Mouse (Mus musculus) bone marrow macrophage, adult 2 months (primary cell): ENCODE data around the gene Xkr8. TPM values are rescaled to one million over a fixed set of nuclear protein-coding genes. Genes with fewer than 3 reads are reported as not detected.
"Not testable (repeated sequence)": the region's sequence is repeated elsewhere in the genome, so short reads cannot be mapped to it uniquely, and the experiment has no call there.

Experiments
- H3K27ac ChIP-seq: 2 replicates; pipeline ENCODE4 v1.5.1; 2012; ENCODE audit warnings: low read depth, low read length; ENCODE audit not compliant: insufficient read depth
- H3K4me1 ChIP-seq: 2 replicates; pipeline ENCODE4 v1.6.1; 2012; ENCODE audit warnings: low read length; ENCODE audit not compliant: control insufficient read depth, insufficient read depth
- H3K4me3 ChIP-seq: 2 replicates; pipeline ENCODE4 v1.5.1; 2012; ENCODE audit warnings: mild to moderate bottlenecking, low read length, moderate library complexity; ENCODE audit not compliant: insufficient read depth
- CTCF ChIP-seq: IDR thresholded peaks from 2 replicates; pipeline ENCODE4 v1.5.1; 2012; ENCODE audit warnings: low read depth, mild to moderate bottlenecking, low read length, moderate library complexity
- POLR2A ChIP-seq: IDR thresholded peaks from 2 replicates; pipeline ENCODE4 v1.6.1; 2012; ENCODE audit warnings: mild to moderate bottlenecking, low read depth, low read length, borderline replicate concordance
- polyA plus RNA-seq: library from polyadenylated mRNA; stranded (reverse); fragments of >200 nt; gene quantifications from 2 replicates; pipeline ENCODE4 v1.2.4, GENCODE M21; 2012; ENCODE audit not compliant: missing spikeins, insufficient read depth, insufficient read length

The Xkr8 gene
- polyA plus RNA-seq: 2.4 and 2.7 TPM in 2 replicates

- Histone ChIP-seq H3K27ac (peak within 1 kb of the TSS; percentile 29; the same call in 1 of the 2 replicates), H3K4me3 (peak within 1 kb of the TSS; percentile 79), H3K4me1 (peaks cover 30% of the 10 kb centered on the region)
- TF ChIP-seq CTCF (no peak), POLR2A (no peak)
Observed at GRCm38 (mm10) chr4:132732148-132732684, at the start of gene Xkr8. Gene Xkr8 (minus strand): TSS chr4:132732546.

DNA sequence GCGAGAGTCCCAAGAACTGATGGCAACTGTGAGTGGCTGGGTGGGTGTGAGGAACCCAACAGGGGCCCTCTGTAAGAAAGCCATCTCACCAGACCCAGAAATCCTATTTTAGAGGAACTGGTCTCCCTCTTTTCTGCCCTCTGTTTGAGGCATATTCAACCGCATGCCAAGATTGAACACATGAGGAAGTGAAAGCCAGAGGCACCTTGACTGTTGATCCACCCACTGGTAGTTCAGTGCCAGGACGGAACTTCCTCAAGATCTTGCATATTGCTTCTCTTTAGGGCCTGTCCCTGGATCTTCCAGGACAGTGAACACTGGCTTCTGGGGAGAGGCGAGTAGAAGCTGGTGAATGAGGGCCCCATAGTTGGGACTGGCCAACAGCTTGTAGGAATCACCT lies 47.9 kb upstream of the Xkr8 start:
- TF ChIP-seq POLR2A: no peak
- no peak for TF ChIP-seq CTCF
- peaks cover 24% of the 10 kb centered on the region for H3K4me1 ChIP-seq
- H3K27ac ChIP-seq: peak overlapping the region; percentile 80
- no peak overlapping the region for H3K4me3 ChIP-seq

DNA sequence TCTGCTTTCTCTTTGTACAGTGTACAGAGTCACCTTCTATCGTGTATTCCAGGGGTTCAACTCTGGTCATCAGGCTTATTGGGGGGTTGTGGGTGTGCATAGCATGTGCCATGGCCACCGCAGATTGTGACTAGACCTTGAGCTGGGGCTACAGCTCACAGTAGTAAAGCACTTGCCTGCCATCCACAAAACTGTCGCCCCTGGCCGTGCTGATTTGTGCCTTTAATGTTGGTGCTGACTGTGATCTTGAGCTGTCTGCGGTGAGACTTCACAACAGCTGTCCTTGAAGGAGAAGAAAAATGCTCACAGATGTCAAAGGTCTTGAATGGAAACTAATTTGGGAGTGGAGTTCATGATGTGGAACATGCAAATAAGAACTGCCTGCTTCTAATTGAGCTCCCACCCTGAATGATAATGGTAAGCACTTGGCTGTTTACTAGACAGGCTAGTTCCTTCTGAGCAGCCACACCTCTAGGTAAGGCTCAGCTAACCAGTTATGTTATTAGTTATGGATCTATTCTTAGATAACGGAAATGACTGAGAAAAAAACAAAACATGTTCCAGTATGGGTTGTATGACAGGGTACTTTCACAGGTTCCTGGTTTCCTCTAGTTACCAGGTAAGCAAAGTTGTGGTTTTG lies 46.3 kb upstream of the Xkr8 start:
- Histone ChIP-seq H3K27ac (no peak overlapping the region), H3K4me1 (peaks cover 18% of the 10 kb centered on the region), H3K4me3 (no peak overlapping the region)
- TF ChIP-seq CTCF (no peak), POLR2A (no peak)

- TF ChIP-seq POLR2A: no peak
- TF ChIP-seq CTCF: peak; percentile 57; the same call in 1 of the 2 replicates
- peaks cover 18% of the 10 kb centered on the region for H3K4me1 ChIP-seq
- H3K4me3 ChIP-seq: no peak overlapping the region
- H3K27ac ChIP-seq: no peak overlapping the region
Observed at GRCm38 (mm10) chr4:132776764-132777163, 44.4 kb upstream of the Xkr8 start.

DNA sequence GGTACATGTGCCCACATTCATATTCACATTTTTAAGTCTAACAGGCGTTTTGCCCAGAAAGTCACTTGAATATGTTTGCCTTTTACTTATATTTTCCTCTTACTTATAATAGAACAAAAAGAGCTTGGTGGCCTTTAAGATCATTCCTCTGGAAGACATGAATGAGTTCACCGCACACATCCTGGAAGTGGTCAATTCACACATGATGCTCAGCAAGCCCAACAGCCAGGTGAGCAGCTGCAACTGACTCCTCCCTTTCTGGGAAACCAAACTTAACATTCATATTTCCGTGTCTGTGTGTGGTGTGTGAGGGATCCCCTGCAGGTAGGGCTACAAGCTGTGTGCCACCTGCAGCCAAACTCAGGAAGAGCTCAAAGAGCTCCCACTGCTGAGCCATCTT lies 42.6 kb upstream of the Xkr8 start:
- H3K4me1 ChIP-seq: peaks cover 7% of the 10 kb centered on the region
- TF ChIP-seq CTCF: no peak
- TF ChIP-seq POLR2A: no peak
- no peak overlapping the region for H3K4me3 ChIP-seq
- H3K27ac ChIP-seq: no peak overlapping the region

DNA sequence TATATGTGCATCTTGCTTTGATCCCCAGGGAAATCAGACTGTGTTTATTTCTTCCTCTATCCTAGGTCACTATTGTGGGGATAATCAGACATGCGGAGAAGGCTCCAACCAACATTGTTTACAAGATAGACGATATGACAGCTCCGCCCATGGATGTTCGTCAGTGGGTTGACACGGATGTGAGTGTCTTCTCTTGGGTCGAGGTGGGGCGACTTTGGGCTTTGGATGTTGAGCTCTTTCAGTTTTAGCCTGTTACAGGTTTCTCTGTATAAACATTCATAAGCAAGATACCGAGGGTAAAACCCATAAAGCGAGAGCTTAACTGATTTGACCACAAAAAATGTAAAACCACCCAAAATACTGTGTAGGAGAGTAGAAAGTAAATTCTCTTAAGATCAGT lies 39.4 kb upstream of the Xkr8 start:
- no peak overlapping the region for H3K4me3 ChIP-seq
- peaks cover 7% of the 10 kb centered on the region for H3K4me1 ChIP-seq
- TF ChIP-seq CTCF (no peak), POLR2A (no peak)
- no peak overlapping the region for H3K27ac ChIP-seq

DNA sequence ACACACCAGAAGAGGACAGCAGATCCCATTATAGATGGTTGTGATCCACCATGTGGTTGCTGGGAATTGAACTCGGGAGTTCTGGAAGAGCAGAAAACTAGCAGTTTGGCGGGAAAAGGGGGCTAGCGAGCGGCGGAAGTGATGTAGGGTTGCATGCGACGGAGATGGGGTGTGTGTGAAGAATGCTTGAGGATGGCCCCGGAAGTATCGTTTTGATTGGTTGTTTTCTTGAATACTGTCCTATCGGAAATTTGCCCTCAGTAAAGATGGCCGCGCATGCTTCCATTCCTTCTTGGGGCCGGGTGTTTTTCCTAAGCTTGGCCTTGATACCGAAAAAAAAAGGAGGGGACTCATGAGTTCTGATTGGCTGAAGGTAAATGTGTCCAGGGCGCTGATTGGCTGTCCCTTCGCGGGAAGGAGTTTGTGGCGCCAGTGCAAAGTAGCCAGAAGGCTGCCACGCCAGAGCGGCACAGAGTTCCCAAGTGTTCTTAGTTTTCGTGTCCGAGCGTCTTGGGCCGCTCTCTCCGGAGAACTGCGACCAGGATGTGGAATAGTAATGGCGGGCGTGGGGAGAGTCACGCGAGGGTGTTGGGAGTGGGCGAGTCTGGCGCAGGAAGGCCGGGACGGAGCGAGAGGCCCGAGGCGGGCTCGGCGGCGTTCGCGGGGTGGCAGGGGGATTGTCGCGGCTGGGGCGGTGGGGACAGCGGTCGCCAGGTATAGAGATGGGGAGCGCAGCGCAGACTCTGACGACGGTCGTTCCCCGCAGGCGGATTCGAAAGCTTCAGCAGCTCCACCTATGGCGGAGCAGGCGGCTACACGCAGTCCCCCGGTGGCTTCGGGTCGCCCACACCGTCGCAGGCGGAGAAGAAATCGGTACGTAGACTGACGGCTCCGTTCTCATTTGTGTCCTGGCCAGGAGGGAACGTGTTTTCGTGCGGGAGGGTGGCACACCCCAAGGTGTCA lies 35.8 kb upstream of the Xkr8 start, which contains the start of gene Rpa2:
Gene Rpa2 (plus strand): TSS at position 419 of the 963 bp plus-strand sequence.
- H3K4me1 ChIP-seq: peaks cover 7% of the 10 kb centered on the region
- peak within 1 kb of the TSS; percentile 5; the same call in 1 of the 2 replicates for H3K27ac ChIP-seq
- no peak for TF ChIP-seq CTCF
- TF ChIP-seq POLR2A: no peak
- H3K4me3 ChIP-seq: peak within 1 kb of the TSS; percentile 70

GRCm38 (mm10) chr4:132763125-132763524 lies 30.8 kb upstream of the Xkr8 start:
- not testable (repeated sequence) for H3K4me3 ChIP-seq, H3K27ac ChIP-seq
- peaks cover 24% of the 10 kb centered on the region for H3K4me1 ChIP-seq

DNA sequence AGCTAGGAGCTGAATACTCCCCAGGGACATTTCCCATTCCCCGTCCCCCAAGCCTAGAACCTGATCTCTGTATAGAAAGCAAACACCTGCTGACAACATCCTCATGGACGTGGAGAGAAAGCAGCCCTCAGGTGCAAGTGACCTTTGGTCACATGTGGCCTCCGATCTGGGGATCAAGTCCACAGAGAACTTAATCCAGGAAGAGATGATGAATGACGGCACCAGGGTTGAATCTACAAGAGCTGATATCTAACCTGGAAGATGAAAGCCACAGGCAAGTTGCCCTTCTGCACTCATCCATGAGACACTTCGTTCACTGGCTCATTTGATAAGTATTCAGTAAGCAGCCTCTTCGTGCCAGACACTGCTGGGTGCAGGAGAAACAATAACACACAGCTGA lies 30.3 kb upstream of the Xkr8 start:
- no peak for TF ChIP-seq CTCF
- no peak for TF ChIP-seq POLR2A
- Histone ChIP-seq H3K4me1 (peaks cover 30% of the 10 kb centered on the region), H3K4me3 (no peak overlapping the region), H3K27ac (no peak overlapping the region)
